Mouse (Mus musculus) intestine, embryonic 14.5 days (tissue): ENCODE data around the gene Tcf25. TPM values are rescaled to one million over a fixed set of nuclear protein-coding genes. Genes with fewer than 3 reads are reported as not detected.

Experiments
- ATAC-seq: fragments of 200-750 bp; cut with Nextera tagmentation; replicated peaks from 2 replicates; pipeline ENCODE4 v1.8.0; 2017; ENCODE audit warnings: low read depth, moderate number of reproducible peaks, moderate TSS enrichment, moderate library complexity; ENCODE audit not compliant: low FRiP score, low TSS enrichment
- DNase-seq: peaks from one replicate; pipeline ENCODE4 v3.0.0-alpha.2; 2018; ENCODE audit warnings: low spot score
- H3K27ac ChIP-seq: fragments of 300-500 bp; sonication (generic); 2 replicates; pipeline ENCODE4 v1.5.1; 2014; ENCODE audit warnings: low read depth, mild to moderate bottlenecking, control low read depth
- H3K27me3 ChIP-seq: fragments of 300-500 bp; sonication (generic); replicated peaks from 2 replicates; pipeline ENCODE4 v1.6.1; 2014; ENCODE audit warnings: low read length, control low read depth; ENCODE audit not compliant: control insufficient read depth, insufficient read depth
- H3K36me3 ChIP-seq: fragments of 300-500 bp; sonication (generic); 2 replicates; pipeline ENCODE4 v1.6.1; 2014; ENCODE audit warnings: low read length, control low read depth; ENCODE audit not compliant: control insufficient read depth, insufficient read depth
- H3K4me1 ChIP-seq: fragments of 300-500 bp; sonication (generic); replicated peaks from 2 replicates; pipeline ENCODE4 v1.6.1; 2014; ENCODE audit warnings: low read length, control low read depth, mixed read lengths; ENCODE audit not compliant: control insufficient read depth, insufficient read depth
- H3K4me2 ChIP-seq: fragments of 300-500 bp; sonication (generic); 2 replicates; pipeline ENCODE4 v1.6.1; 2014; ENCODE audit warnings: low read length
- H3K4me3 ChIP-seq: fragments of 300-500 bp; sonication (generic); 2 replicates; pipeline ENCODE4 v1.5.1; 2014; ENCODE audit warnings: low read depth, low read length, control low read depth, mixed read lengths
- H3K9ac ChIP-seq: fragments of 300-500 bp; sonication (generic); 2 replicates; pipeline ENCODE4 v1.6.1; 2014; ENCODE audit warnings: mild to moderate bottlenecking, low read length
- H3K9me3 ChIP-seq: fragments of 300-500 bp; sonication (generic); 2 replicates; pipeline ENCODE4 v1.6.1; 2016; ENCODE audit warnings: low read length, control low read depth; ENCODE audit not compliant: control insufficient read depth
- WGBS: fragments of 180-500 bp; shearing (Covaris S2); extraction: QIAGEN DNeasy Blood & Tissue Kit; methylation state at CpG from one replicate; pipeline ENCODE4 v1.1.7; 2014; 5-methylcytosine and 5-hydroxymethylcytosine counted together
- polyA plus RNA-seq: library from polyadenylated mRNA; unstranded; fragments of >200 nt; fragmentation: Nextera tagmentation; extraction: Ambion mirVana; gene quantifications from 2 replicates; pipeline ENCODE4 v1.2.1, GENCODE M21; 2014

Tcf25 gene
- polyA plus RNA-seq, 1 experiment from 2014 or later = 170 TPM

DNA sequence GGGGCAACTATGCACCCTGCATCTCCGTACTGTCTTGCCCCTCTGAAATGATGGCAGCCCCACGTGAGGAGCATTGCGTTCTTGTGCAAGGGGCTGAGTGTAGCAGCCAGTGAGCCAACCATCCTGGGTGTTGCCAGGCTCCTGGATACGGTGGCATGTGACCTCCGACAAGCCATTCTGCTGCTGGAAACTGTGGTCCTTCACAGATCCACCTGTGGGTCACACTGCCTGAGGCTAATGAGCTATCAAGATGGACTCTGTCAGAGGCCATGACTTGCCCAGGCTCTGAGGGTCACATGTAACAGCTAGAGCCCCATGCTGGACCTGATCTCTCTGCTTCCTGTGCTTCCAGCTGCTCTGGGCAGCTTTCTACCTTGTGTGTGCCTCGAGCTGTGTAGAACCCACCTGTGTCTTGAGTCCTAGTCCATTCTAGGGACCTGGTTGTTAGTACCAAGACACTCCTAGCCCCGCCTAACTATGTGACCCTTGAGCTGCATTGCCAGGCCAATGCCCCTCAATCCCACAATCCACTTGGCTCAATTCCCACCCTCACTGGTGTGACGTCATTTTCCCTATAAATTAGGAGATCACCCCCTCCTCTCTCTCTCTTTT lies 43.5 kb downstream of the Tcf25 start:
- Histone ChIP-seq H3K4me3 (no peak overlapping the region), H3K4me1 (no peaks in the 10 kb centered on the region), H3K9ac (no peak overlapping the region), H3K9me3 (no peaks in the 10 kb centered on the region), H3K4me2 (no peak overlapping the region), H3K27ac (no peak overlapping the region), H3K36me3 (no peaks in the 10 kb centered on the region), H3K27me3 (peaks cover 22% of the 10 kb centered on the region)
- WGBS = 72% methylated on average over 8 of the region's 8 CpGs
- DNase-seq (no peak), ATAC-seq (no peak)

DNA sequence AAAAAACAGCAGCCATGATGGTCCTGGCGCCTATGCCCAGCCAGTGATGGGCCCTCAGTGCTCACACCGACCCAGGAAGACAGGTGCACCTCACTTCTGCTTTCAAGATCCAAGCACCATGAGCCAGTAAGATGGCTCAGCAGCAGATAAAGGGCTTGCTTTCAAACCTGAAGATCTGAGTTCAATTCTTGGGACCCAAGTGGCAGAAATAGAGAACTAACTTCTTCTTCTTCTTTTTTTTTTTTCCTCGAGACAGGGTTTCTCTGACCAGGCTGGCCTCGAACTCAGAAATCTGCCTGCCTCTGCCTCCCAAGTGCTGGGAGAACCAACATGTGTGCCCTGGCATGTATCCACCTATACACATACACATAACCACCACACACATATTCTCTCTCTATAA lies 46.2 kb downstream of the Tcf25 start:
- no peak overlapping the region for H3K4me2 ChIP-seq
- no peak for ATAC-seq
- H3K27me3 ChIP-seq = no peaks in the 10 kb centered on the region
- WGBS = 85% methylated on average over 4 of the region's 4 CpGs
- H3K9ac ChIP-seq = no peak overlapping the region
- H3K27ac ChIP-seq = no peak overlapping the region
- no peak overlapping the region for H3K4me3 ChIP-seq
- DNase-seq = no peak
- H3K4me1 ChIP-seq = no peaks in the 10 kb centered on the region
- H3K36me3 ChIP-seq = no peaks in the 10 kb centered on the region
- H3K9me3 ChIP-seq = no peaks in the 10 kb centered on the region

DNA sequence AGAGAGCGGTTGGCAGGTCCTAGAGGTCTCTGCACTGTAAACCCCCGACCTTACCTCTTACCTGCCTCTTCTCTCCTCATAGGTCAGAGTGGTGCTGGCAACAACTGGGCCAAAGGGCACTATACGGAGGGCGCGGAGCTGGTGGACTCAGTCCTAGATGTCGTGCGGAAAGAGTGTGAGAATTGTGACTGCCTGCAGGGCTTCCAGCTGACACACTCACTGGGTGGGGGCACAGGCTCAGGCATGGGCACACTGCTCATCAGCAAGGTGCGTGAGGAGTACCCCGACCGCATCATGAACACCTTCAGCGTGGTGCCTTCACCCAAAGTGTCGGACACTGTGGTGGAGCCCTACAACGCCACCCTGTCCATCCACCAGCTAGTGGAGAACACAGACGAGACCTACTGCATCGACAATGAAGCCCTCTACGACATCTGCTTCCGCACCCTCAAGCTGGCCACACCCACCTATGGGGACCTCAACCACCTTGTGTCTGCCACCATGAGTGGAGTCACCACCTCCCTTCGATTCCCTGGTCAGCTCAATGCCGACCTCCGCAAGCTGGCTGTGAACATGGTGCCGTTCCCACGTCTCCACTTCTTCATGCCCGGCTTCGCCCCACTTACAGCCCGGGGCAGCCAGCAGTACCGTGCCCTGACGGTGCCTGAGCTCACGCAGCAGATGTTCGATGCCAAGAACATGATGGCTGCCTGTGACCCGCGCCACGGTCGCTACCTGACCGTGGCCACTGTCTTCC lies 47.1 kb downstream of the Tcf25 start:
- Histone ChIP-seq H3K27ac (no peak overlapping the region), H3K9ac (no peak overlapping the region), H3K4me3 (no peak overlapping the region), H3K27me3 (no peaks in the 10 kb centered on the region), H3K4me1 (no peaks in the 10 kb centered on the region), H3K9me3 (no peaks in the 10 kb centered on the region), H3K4me2 (no peak overlapping the region), H3K36me3 (no peaks in the 10 kb centered on the region)
- 91% methylated on average over 34 of the region's 34 CpGs for WGBS
- DNase-seq (peak; percentile 39), ATAC-seq (no peak)

DNA sequence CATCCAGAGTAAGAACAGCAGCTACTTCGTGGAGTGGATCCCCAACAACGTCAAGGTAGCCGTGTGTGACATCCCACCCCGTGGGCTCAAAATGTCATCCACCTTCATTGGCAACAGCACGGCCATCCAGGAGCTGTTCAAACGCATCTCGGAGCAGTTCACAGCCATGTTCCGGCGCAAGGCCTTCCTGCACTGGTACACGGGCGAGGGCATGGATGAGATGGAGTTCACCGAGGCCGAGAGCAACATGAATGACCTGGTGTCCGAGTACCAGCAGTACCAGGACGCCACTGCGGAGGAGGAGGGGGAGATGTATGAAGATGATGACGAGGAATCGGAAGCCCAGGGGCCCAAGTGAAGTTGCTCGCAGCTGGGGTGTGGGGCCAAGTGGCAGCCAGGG lies 47.8 kb downstream of the Tcf25 start:
- Histone ChIP-seq H3K36me3 (no peaks in the 10 kb centered on the region), H3K27me3 (no peaks in the 10 kb centered on the region), H3K4me2 (no peak overlapping the region), H3K9ac (no peak overlapping the region), H3K4me1 (no peaks in the 10 kb centered on the region), H3K27ac (no peak overlapping the region), H3K4me3 (no peak overlapping the region), H3K9me3 (0 out of 2 replicates have a peak, but pooled peaks cover 2% of the 10 kb centered on the region)
- ATAC-seq (no peak), DNase-seq (peak; percentile 48)
- 84% methylated on average over 19 of the region's 19 CpGs for WGBS

DNA sequence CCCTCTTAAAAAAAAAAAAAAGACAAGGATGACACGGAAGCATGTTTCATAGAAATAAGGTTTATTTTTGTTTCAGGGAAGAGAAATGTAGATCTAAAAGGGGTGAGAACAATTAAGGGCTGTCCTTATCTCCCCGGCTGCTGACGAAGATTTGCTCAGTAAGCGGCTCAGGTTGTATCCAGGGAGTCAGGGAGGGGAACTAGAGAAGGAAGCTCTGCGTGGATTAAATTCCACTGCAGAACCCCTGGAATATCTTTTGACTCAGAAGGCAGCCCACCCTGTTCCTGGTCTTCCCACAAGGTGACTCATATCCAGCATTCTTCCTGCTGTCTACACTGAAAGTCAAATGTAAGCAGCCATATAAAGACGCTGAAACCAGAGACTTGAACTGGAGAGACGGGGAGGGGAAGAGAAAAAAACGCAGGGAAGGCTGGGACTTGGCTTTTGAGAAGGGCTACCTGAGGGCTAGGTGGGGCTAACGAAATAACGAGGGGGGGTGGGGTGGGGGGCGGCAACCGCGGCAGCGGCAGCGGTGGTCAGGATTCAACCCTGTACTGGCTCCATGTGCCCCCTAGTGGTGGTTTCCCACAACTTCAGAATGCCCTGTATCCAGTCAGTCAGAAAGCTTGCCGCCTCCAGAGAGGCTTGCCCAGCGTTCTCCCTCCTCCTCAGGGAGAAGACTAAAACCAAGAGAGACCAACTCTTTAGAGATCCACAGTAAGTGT lies 48.7 kb downstream of the Tcf25 start:
- Histone ChIP-seq H3K4me2 (peak overlapping the region; percentile 43), H3K27ac (no peak overlapping the region), H3K9ac (no peak overlapping the region), H3K4me3 (no peak overlapping the region), H3K9me3 (peaks cover 10% of the 10 kb centered on the region; the same call in 1 of the 2 replicates), H3K27me3 (no peaks in the 10 kb centered on the region), H3K36me3 (no peaks in the 10 kb centered on the region), H3K4me1 (no peaks in the 10 kb centered on the region)
- ATAC-seq (peak; percentile 80), DNase-seq (peak; percentile 83)
- WGBS = 14% methylated on average over 17 of the region's 17 CpGs

DNA sequence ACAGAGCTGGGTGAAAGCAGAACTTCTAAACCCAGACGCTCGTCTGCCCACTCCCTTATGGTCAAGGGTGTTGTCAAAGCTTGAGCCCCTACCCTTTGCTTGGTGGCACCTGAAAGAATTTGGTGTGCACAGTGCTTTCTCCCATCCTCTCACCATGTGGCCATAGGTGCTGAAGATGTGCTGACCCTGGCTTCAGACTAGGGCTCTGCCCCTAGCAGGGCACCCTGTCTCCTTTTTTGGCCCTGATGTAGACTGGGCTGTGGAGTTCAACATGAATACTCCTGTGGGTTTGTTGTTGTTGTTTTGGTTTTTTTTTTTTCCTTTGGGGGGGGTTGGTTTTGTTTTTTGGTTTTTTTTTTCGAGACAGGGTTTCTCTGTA lies 49.2 kb downstream of the Tcf25 start:
- 22% methylated on average over 3 of the region's 3 CpGs for WGBS

DNA sequence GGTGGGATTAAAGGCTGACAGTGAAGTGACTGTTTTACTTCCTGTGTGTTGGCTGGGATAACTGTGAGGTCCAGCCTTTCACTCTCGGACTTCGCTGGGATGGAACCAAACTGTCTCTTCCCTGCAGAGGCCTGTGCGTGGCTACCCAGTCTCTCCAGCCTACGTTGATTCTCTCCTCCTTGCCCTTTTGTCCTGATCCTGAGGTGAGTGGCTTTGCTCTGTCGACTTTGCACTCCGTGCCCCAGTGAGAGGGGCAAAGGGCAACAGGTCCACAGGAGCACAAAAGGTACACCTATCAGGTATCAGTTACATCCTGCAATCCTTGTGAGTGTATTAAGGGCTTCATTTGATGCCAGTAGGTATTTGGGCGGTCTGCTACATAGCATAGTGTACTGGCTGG lies 49.9 kb downstream of the Tcf25 start, which contains the start of gene Def8:
Def8 (plus strand) TSS at position 87 of the 400 bp plus-strand sequence.
- WGBS = 70% methylated on average over 7 of the region's 7 CpGs
- Histone ChIP-seq H3K4me1 (no peaks in the 10 kb centered on the region), H3K27ac (no peak within 1 kb of the TSS), H3K9me3 (peaks cover 22% of the 10 kb centered on the region), H3K4me2 (peak within 1 kb of the TSS; percentile 43), H3K9ac (no peak within 1 kb of the TSS), H3K4me3 (no peak within 1 kb of the TSS), H3K36me3 (no peaks in the 10 kb centered on the region), H3K27me3 (no peaks in the 10 kb centered on the region)
- DNase-seq (peak; percentile 42), ATAC-seq (no peak)

More for the DNA sequence above, 49.2 kb downstream of the Tcf25 start:
- Histone ChIP-seq H3K4me2 (peak overlapping the region; percentile 43; the same call in 1 of the 2 replicates), H3K9ac (no peak overlapping the region), H3K27me3 (no peaks in the 10 kb centered on the region), H3K4me3 (no peak overlapping the region), H3K27ac (no peak overlapping the region), H3K4me1 (no peaks in the 10 kb centered on the region), H3K36me3 (no peaks in the 10 kb centered on the region), H3K9me3 (peaks cover 15% of the 10 kb centered on the region)
- DNase-seq = no peak
- ATAC-seq = no peak

DNA sequence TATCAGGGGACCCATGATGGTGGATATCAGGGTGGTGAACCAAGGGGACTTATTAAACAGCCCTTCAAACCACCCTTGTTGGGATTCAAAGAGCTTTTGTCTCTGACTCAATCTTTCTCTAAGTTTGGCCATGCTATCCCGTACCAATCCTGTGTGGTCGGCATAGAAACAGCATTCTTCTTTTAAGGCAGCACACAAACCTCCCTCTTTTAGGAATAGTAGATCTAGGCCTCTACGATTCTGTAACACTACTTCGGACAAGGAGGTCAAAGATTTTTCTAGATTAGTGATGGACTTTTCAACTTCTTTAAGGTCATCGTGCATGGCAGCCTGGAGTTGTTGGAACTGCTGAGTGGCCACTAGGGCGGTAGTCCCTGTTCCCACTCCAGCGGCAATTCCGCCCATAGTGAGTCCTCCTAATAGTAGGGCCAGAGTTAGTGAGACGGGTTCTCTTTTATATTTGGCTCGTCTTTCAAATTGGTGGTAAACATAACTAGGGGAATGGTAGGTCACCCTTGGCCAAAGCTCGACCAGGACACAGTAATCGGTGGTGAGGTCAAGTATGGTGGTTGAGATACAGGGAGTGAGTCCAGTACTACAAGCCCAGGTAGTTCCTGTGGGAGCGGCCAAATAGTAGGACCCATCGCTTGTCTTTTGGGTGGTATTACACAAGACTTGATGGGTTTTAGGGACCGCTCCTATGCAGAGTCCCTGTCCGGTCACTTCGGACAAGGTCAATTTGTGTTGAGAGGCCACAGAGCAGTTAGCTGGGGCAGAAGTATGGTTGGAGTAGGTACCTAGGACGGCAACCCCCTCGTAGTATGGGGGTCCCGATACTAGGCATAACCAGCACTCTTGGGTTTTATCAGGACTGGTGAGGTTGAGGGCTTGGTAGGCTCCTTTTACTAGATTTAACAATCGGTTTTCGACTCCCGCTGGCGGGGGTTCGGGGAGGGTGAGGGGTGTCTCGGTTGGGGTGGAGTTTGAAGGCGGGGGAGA lies 53.3 kb downstream of the Tcf25 start:
- no peak overlapping the region for H3K4me3 ChIP-seq
- H3K4me2 ChIP-seq = no peak overlapping the region
- H3K9ac ChIP-seq = no peak overlapping the region
- no peaks in the 10 kb centered on the region for H3K27me3 ChIP-seq
- no peaks in the 10 kb centered on the region for H3K4me1 ChIP-seq
- H3K27ac ChIP-seq = no peak overlapping the region
- WGBS = 96% methylated on average over 27 of the region's 27 CpGs
- ATAC-seq (no peak), DNase-seq (no peak)
- peaks cover 40% of the 10 kb centered on the region for H3K9me3 ChIP-seq
- no peaks in the 10 kb centered on the region for H3K36me3 ChIP-seq
